Comparison of ENCODE assay signal across 13 mouse cellular contexts in the genomic region with DNA sequence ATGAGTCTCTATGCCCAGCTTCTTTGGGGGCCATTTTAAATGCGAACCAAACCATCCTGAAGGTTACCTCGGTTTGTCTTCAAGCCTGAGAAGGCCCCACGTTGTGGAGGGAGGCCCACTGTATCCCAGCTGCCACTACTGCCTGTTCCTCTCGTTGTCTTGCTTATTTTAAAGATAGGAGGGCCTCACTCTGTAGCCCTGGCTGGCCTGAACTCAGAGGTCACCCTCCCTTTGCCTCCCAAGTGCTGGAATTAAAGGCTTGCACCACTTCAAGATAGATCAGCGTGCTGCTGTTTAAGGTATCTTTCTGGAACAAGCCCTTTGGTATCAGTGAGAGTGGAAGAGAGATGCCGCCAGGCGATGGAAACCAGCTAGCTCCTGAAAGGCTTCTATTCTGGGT. TPM values are rescaled to one million over a fixed set of nuclear protein-coding genes. Genes with fewer than 3 reads are reported as not detected.
DNase-seq lines count a peak whose midpoint lies in the region; ATAC-seq and TF ChIP-seq lines count a peak whose summit lies in the region.
"Had no signal": no experiment of that assay in that cellular context is flagged by ENCODE, and none has a peak within 500 bp of the region (broad histone marks: within the 10 kb centered on the region; RNA-seq: fewer than 3 reads in every experiment).

No protein-coding gene starts in this region.

- H3K9me3 ChIP-seq in midbrain, embryonic 10.5 days (replicated peaks), result no peaks in the 10 kb centered on the region
- no peaks in the 10 kb centered on the region for H3K9me3 ChIP-seq in midbrain, embryonic 15.5 days
- H3K9me3 ChIP-seq in liver, embryonic 12.5 days (replicated peaks), result no peaks in the 10 kb centered on the region
- no peaks in the 10 kb centered on the region for H3K9me3 ChIP-seq in stomach, embryonic 16.5 days (replicated peaks; ENCODE audit: control insufficient read depth, low read length)
- H3K9me3 ChIP-seq: embryonic facial prominence, embryonic 13.5 days had no signal

- no peak overlapping the region for H3K4me3 ChIP-seq in heart, adult 2 months
- H3K4me3 ChIP-seq in midbrain, embryonic 10.5 days, result no peak overlapping the region
- H3K4me3 ChIP-seq in midbrain, embryonic 15.5 days, result no peak overlapping the region
- H3K4me3 ChIP-seq in liver, embryonic 12.5 days, result peak overlapping the region; percentile 39
- H3K4me3 ChIP-seq in stomach, embryonic 16.5 days (replicated peaks; ENCODE audit: low read length), result no peak overlapping the region
- H3K4me3 ChIP-seq: embryonic facial prominence, embryonic 13.5 days had no signal

- no peaks in the 10 kb centered on the region for H3K4me1 ChIP-seq in heart, adult 2 months (ENCODE audit: control insufficient read depth, insufficient read depth, low read length)
- H3K4me1 ChIP-seq in midbrain, embryonic 10.5 days, result no peaks in the 10 kb centered on the region
- no peaks in the 10 kb centered on the region for H3K4me1 ChIP-seq in midbrain, embryonic 15.5 days
- H3K4me1 ChIP-seq in liver, embryonic 12.5 days, result peaks cover 89% of the 10 kb centered on the region
- H3K4me1 ChIP-seq in stomach, embryonic 16.5 days (ENCODE audit: control insufficient read depth, insufficient read depth, low read length), result peaks cover 6% of the 10 kb centered on the region
- H3K4me1 ChIP-seq: embryonic facial prominence, embryonic 13.5 days had no signal

- TF ChIP-seq CTCF in heart, adult 2 months (IDR thresholded peaks at IDR 0.05), result no peak

- peak overlapping the region; percentile 28; the same call in 1 of the 2 replicates for H3K27ac ChIP-seq in heart, adult 2 months
- 0 out of 2 replicates have a peak overlapping the region, but pooled peaks have one; percentile 19 for H3K27ac ChIP-seq in midbrain, embryonic 10.5 days (replicated peaks)
- H3K27ac ChIP-seq in midbrain, embryonic 15.5 days, result no peak overlapping the region
- H3K27ac ChIP-seq in liver, embryonic 12.5 days, result peak overlapping the region; percentile 99
- peak overlapping the region; percentile 70 for H3K27ac ChIP-seq in stomach, embryonic 16.5 days (ENCODE audit: low read length)
- H3K27ac ChIP-seq: embryonic facial prominence, embryonic 13.5 days had no signal

- TF ChIP-seq POLR2A in heart, adult 2 months (IDR thresholded peaks at IDR 0.05; ENCODE audit: insufficient read depth, low read depth, low read length), result no peak

- TF ChIP-seq EP300 in heart, adult 2 months (IDR thresholded peaks at IDR 0.05; ENCODE audit: insufficient read depth, low read depth, low read length), result no peak

- peak in 1 of 2 experiments; percentile 19 for DNase-seq in heart, adult 2 months
- DNase-seq in heart, postnatal 36 days, result no peak
- DNase-seq in midbrain, embryonic 10.5 days (ENCODE audit: low spot score), result no peak
- DNase-seq in layer of hippocampus, postnatal 14 days (ENCODE audit: low spot score in 2 of 2), result no peak
- no peak for DNase-seq in adrenal gland, postnatal 10 days
- DNase-seq: cerebellum, adult 9-11 months; kidney, adult 11 months; thymus, postnatal 36 days had no signal

- intact Hi-C loops in heart, adult 2 months (cut with DNase I), result no loop called here
- intact Hi-C loops in heart, postnatal 36 days (cut with DNase I), result no loop called here

- no peak overlapping the region for H3K9ac ChIP-seq in heart, adult 2 months (ENCODE audit: low read depth, low read length)
- H3K9ac ChIP-seq in midbrain, embryonic 15.5 days, result no peak overlapping the region
- H3K9ac ChIP-seq in liver, embryonic 12.5 days, result peak overlapping the region; percentile 77
- H3K9ac ChIP-seq in stomach, embryonic 16.5 days (ENCODE audit: low read length), result no peak overlapping the region
- H3K9ac ChIP-seq: embryonic facial prominence, embryonic 13.5 days had no signal

- H3K27me3 ChIP-seq in heart, adult 2 months (ENCODE audit: control insufficient read depth, insufficient read depth, low read length), result no peaks in the 10 kb centered on the region
- no peaks in the 10 kb centered on the region for H3K27me3 ChIP-seq in midbrain, embryonic 10.5 days (ENCODE audit: low read depth, poor library complexity, severe bottlenecking)
- no peaks in the 10 kb centered on the region for H3K27me3 ChIP-seq in midbrain, embryonic 15.5 days (replicated peaks)
- H3K27me3 ChIP-seq in liver, embryonic 12.5 days (replicated peaks), result no peaks in the 10 kb centered on the region
- no peaks in the 10 kb centered on the region for H3K27me3 ChIP-seq in stomach, embryonic 16.5 days (ENCODE audit: control insufficient read depth, insufficient read depth, low read length)
- H3K27me3 ChIP-seq: embryonic facial prominence, embryonic 13.5 days had no signal

- no peak for ATAC-seq in midbrain, embryonic 15.5 days (replicated peaks)
- ATAC-seq in liver, embryonic 12.5 days, result peak; percentile 59
- no peak for ATAC-seq in stomach, embryonic 16.5 days (ENCODE audit: insufficient read depth, low FRiP score)
- ATAC-seq: activated CD4-positive, CD25-positive, alpha-beta regulatory T cell, adult 4 months had no signal

- H3K36me3 ChIP-seq in heart, adult 2 months (ENCODE audit: control insufficient read depth, insufficient read depth, low read length), result no peaks in the 10 kb centered on the region
- peaks cover 8% of the 10 kb centered on the region; the same call in 1 of the 2 replicates for H3K36me3 ChIP-seq in midbrain, embryonic 10.5 days
- no peaks in the 10 kb centered on the region for H3K36me3 ChIP-seq in midbrain, embryonic 15.5 days (replicated peaks)
- H3K36me3 ChIP-seq in liver, embryonic 12.5 days, result peaks cover 16% of the 10 kb centered on the region
- H3K36me3 ChIP-seq in stomach, embryonic 16.5 days (ENCODE audit: control insufficient read depth, insufficient read depth, low read length), result no peaks in the 10 kb centered on the region

- WGBS in heart, adult 2 months, result 34% methylated on average over 7 of the region's 7 CpGs
- 75% methylated on average over 7 of the region's 7 CpGs for WGBS in midbrain, embryonic 10.5 days
- 77% methylated on average over 7 of the region's 7 CpGs for WGBS in midbrain, embryonic 15.5 days
- WGBS in liver, embryonic 12.5 days (ENCODE audit: insufficient replicate concordance), result 14% methylated on average over 7 of the region's 7 CpGs
- 41% methylated on average over 7 of the region's 7 CpGs for WGBS in stomach, embryonic 16.5 days

- no peaks in the 10 kb centered on the region for H3K79me2 ChIP-seq in heart, adult 2 months (replicated peaks; ENCODE audit: control insufficient read depth, insufficient read depth, low read length)

- no peak overlapping the region for H3K4me2 ChIP-seq in midbrain, embryonic 15.5 days
- H3K4me2 ChIP-seq in liver, embryonic 12.5 days, result peak overlapping the region; percentile 82
- H3K4me2 ChIP-seq in stomach, embryonic 16.5 days (ENCODE audit: low read depth, low read length), result no peak overlapping the region
- H3K4me2 ChIP-seq: embryonic facial prominence, embryonic 13.5 days had no signal

RNA-seq across cellular contexts. Expression of a gene that starts 6.2 kb away (rescaled TPM):
- total RNA-seq in heart, adult 2 months (2021), result 10 to 100 TPM; 40.2 to 44.2 TPM
- 19.1 and 27.6 TPM in 2 replicates for polyA plus RNA-seq in heart, adult 2 months (2012; rRNA removed)
- 10 to 100 TPM; 43.2 to 52.8 TPM for total RNA-seq in heart, postnatal 36 days (2021)
- polyA plus RNA-seq in midbrain, embryonic 10.5 days (2016; fragmentation: Nextera tagmentation; extraction: Ambion mirVana), result 18.5 and 19.3 TPM in 2 replicates
- polyA plus RNA-seq in midbrain, embryonic 15.5 days (2015; fragmentation: Nextera tagmentation; extraction: Ambion mirVana), result 15.6 and 16.8 TPM in 2 replicates
- 191 and 196 TPM in 2 replicates for polyA plus RNA-seq in liver, embryonic 12.5 days (2016; fragmentation: Nextera tagmentation; extraction: Ambion mirVana)
- polyA plus RNA-seq in stomach, embryonic 16.5 days (2015; fragmentation: Nextera tagmentation; extraction: Ambion mirVana), result 25.0 and 26.0 TPM in 2 replicates
- total RNA-seq in layer of hippocampus, postnatal 14 days (2021), result 10 to 100 TPM; 18.3 to 19.1 TPM
- 10 to 100 TPM; 18.9 to 25.4 TPM for total RNA-seq in adrenal gland, postnatal 10 days (2021)

RNA-seq across cellular contexts. Expression of a gene that starts 32.1 kb away (rescaled TPM):
- 10 to 100 TPM; 12.0 to 13.2 TPM for total RNA-seq in heart, adult 2 months (2021)
- polyA plus RNA-seq in heart, adult 2 months (2012; rRNA removed), result 17.7 and 23.5 TPM in 2 replicates
- total RNA-seq in heart, postnatal 36 days (2021), result 10 to 100 TPM; 13.8 to 14.0 TPM
- 39.5 and 41.6 TPM in 2 replicates for polyA plus RNA-seq in midbrain, embryonic 10.5 days (2016; fragmentation: Nextera tagmentation; extraction: Ambion mirVana)
- polyA plus RNA-seq in midbrain, embryonic 15.5 days (2015; fragmentation: Nextera tagmentation; extraction: Ambion mirVana), result 24.6 and 25.9 TPM in 2 replicates
- polyA plus RNA-seq in liver, embryonic 12.5 days (2016; fragmentation: Nextera tagmentation; extraction: Ambion mirVana), result 47.2 and 48.0 TPM in 2 replicates
- polyA plus RNA-seq in stomach, embryonic 16.5 days (2015; fragmentation: Nextera tagmentation; extraction: Ambion mirVana), result 28.0 and 29.2 TPM in 2 replicates
- 10 to 100 TPM; 19.5 to 21.3 TPM for total RNA-seq in layer of hippocampus, postnatal 14 days (2021)
- total RNA-seq in adrenal gland, postnatal 10 days (2021), result 10 to 100 TPM; 26.5 to 26.8 TPM

RNA-seq across cellular contexts. Expression of a gene that starts 32.2 kb away (rescaled TPM):
- total RNA-seq in heart, adult 2 months (2021), result 1 to 10 TPM; 6.2 to 6.3 TPM
- polyA plus RNA-seq in heart, adult 2 months (2012; rRNA removed), result 2.6 and 3.5 TPM in 2 replicates
- total RNA-seq in heart, postnatal 36 days (2021), result 1 to 10 TPM; 6.3 TPM
- 6.7 and 7.1 TPM in 2 replicates for polyA plus RNA-seq in midbrain, embryonic 10.5 days (2016; fragmentation: Nextera tagmentation; extraction: Ambion mirVana)
- polyA plus RNA-seq in midbrain, embryonic 15.5 days (2015; fragmentation: Nextera tagmentation; extraction: Ambion mirVana), result 3.5 and 4.1 TPM in 2 replicates
- 5.9 and 7.2 TPM in 2 replicates for polyA plus RNA-seq in liver, embryonic 12.5 days (2016; fragmentation: Nextera tagmentation; extraction: Ambion mirVana)
- polyA plus RNA-seq in stomach, embryonic 16.5 days (2015; fragmentation: Nextera tagmentation; extraction: Ambion mirVana), result 4.4 and 4.5 TPM in 2 replicates
- total RNA-seq in layer of hippocampus, postnatal 14 days (2021), result 10 to 100 TPM; 11.4 to 13.3 TPM
- total RNA-seq in adrenal gland, postnatal 10 days (2021), result 10 to 100 TPM; 10.5 to 12.3 TPM

RNA-seq across cellular contexts. Expression of a gene that starts 40.1 kb away (rescaled TPM):
- 10 to 100 TPM in 1 of 2 experiments, 1 to 10 TPM in 1; 9.9 to 10.8 TPM for total RNA-seq in heart, adult 2 months (2021)
- polyA plus RNA-seq in heart, adult 2 months (2012; rRNA removed), result 7.2 and 12.3 TPM in 2 replicates
- 10 to 100 TPM; 11.2 TPM for total RNA-seq in heart, postnatal 36 days (2021)
- 54.5 and 56.1 TPM in 2 replicates for polyA plus RNA-seq in midbrain, embryonic 10.5 days (2016; fragmentation: Nextera tagmentation; extraction: Ambion mirVana)
- 22.8 and 22.9 TPM in 2 replicates for polyA plus RNA-seq in midbrain, embryonic 15.5 days (2015; fragmentation: Nextera tagmentation; extraction: Ambion mirVana)
- 35.8 and 36.9 TPM in 2 replicates for polyA plus RNA-seq in liver, embryonic 12.5 days (2016; fragmentation: Nextera tagmentation; extraction: Ambion mirVana)
- 28.3 and 29.7 TPM in 2 replicates for polyA plus RNA-seq in stomach, embryonic 16.5 days (2015; fragmentation: Nextera tagmentation; extraction: Ambion mirVana)
- total RNA-seq in layer of hippocampus, postnatal 14 days (2021), result 10 to 100 TPM; 22.2 to 23.8 TPM
- total RNA-seq in adrenal gland, postnatal 10 days (2021), result 10 to 100 TPM; 19.7 to 24.6 TPM
